Mouse (Mus musculus) heart, embryonic 13.5 days (tissue): ENCODE measurements around the gene Acot2. TPM values are rescaled to one million over a fixed set of nuclear protein-coding genes. Genes with fewer than 3 reads are reported as not detected.
"Not testable (repeated sequence)": the region's sequence is repeated elsewhere in the genome, so short reads cannot be mapped to it uniquely, and the experiment has no call there.

Experiments used
- ATAC-seq: fragments of 200-750 bp; cut with Nextera tagmentation; 2 replicates; pipeline ENCODE4 v1.8.0; 2017; ENCODE audit warnings: moderate TSS enrichment; ENCODE audit not compliant: insufficient number of reproducible peaks, low FRiP score, low TSS enrichment; ENCODE audit errors: extremely low read depth
- H3K27ac ChIP-seq: fragments of 300-500 bp; sonication (generic); replicated peaks from 2 replicates; pipeline ENCODE4 v1.5.1; 2015; ENCODE audit warnings: moderate library complexity, mild to moderate bottlenecking, inconsistent platforms
- H3K27me3 ChIP-seq: fragments of 300-500 bp; sonication (generic); replicated peaks from 2 replicates; pipeline ENCODE4 v1.6.1; 2015; ENCODE audit warnings: mild to moderate bottlenecking, inconsistent platforms
- H3K36me3 ChIP-seq: fragments of 300-500 bp; sonication (generic); 2 replicates; pipeline ENCODE4 v1.6.1; 2015; ENCODE audit warnings: mild to moderate bottlenecking, inconsistent platforms
- H3K4me1 ChIP-seq: fragments of 300-500 bp; sonication (generic); 2 replicates; pipeline ENCODE4 v1.6.1; 2015; ENCODE audit warnings: inconsistent platforms
- H3K4me2 ChIP-seq: fragments of 300-500 bp; sonication (generic); 2 replicates; pipeline ENCODE4 v1.6.1; 2015; ENCODE audit warnings: inconsistent platforms, mild to moderate bottlenecking, moderate library complexity
- H3K4me3 ChIP-seq: fragments of 300-500 bp; sonication (generic); 2 replicates; pipeline ENCODE4 v1.5.1; 2015; ENCODE audit warnings: moderate library complexity, mild to moderate bottlenecking, inconsistent platforms
- H3K9ac ChIP-seq: fragments of 300-500 bp; sonication (generic); 2 replicates; pipeline ENCODE4 v1.6.1; 2015; ENCODE audit warnings: inconsistent platforms, mild to moderate bottlenecking, moderate library complexity
- H3K9me3 ChIP-seq: fragments of 300-500 bp; sonication (generic); 2 replicates; pipeline ENCODE4 v1.6.1; 2016; ENCODE audit warnings: inconsistent platforms
- WGBS: fragments of 180-500 bp; shearing (Covaris S2); methylation state at CpG from one replicate; pipeline ENCODE4 v1.1.7; 2015; ENCODE audit warnings: mixed read lengths; 5-methylcytosine and 5-hydroxymethylcytosine counted together
- polyA plus RNA-seq: library from polyadenylated mRNA; unstranded; fragments of >200 nt; fragmentation: Nextera tagmentation; extraction: Ambion mirVana; gene quantifications from 2 replicates; pipeline ENCODE4 v1.2.1, GENCODE M21; 2015

Gene Acot2
- polyA plus RNA-seq, 1 experiment from 2014 or later, result 55.7 TPM

DNA sequence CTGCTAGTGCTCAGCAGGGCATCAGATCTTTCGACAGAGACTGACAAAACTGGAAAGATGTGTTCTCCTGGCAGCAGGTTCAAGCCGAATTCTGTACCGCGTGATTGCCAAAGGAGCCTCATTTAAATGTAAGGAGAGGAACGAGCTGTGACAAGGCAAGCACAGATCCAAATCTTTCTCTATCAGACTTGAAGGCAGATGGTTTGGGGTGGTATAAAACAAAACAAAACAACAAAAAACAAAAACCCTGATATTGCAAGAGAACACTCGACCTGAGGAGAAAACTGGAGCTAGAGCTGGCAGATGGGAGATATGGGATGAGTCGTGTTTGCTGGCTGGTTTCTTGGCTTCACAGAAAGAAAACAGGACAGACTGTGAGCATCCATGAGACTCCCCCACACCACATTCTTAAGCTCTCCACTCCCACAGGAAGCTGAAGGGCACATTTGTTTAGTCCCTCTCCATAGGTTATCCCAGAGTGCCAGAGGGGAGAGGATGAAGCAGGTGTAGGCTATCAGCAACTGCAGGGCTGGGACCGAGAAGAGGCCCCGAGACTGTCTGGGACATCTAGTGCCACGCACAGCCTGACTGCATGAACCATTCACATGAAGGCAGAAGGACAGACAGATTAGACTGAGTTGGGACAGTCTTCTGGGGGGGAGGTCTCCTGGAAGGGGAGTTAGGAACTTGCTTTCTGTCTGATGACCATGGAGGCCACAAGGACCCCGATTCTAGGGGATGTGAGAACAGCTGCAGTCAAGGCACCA lies 10.9 kb downstream of the Acot2 start:
- Histone ChIP-seq H3K9ac (no peak overlapping the region), H3K36me3 (peaks cover 11% of the 10 kb centered on the region), H3K9me3 (peaks cover 18% of the 10 kb centered on the region), H3K4me2 (no peak overlapping the region), H3K4me3 (no peak overlapping the region), H3K4me1 (peaks cover 29% of the 10 kb centered on the region), H3K27ac (peak overlapping the region; percentile 67), H3K27me3 (no peaks in the 10 kb centered on the region)
- ATAC-seq, result no peak
- 49% methylated on average over 11 of the region's 11 CpGs for WGBS

DNA sequence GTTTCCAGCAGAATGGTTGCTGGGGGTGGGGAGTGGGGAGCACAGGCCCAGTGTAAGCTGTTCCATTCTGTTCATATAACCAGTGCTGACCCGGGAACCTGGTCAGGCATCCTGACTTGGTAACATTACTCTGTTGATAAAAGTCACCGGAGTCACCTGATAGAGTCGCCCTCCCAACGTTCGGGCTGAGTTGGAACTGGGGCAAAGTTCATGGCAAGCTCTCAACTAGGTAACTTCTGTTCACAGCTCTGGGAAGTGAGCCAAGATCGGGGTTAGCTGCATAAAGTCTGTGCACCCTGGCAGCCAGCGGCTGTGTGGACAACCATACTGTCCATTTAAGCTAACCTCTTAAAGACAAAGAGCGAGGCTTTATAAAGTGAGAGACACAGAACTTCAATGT lies 11.6 kb downstream of the Acot2 start:
- WGBS, result 20% methylated on average over 8 of the region's 8 CpGs
- peak overlapping the region; percentile 42 for H3K4me2 ChIP-seq
- H3K9me3 ChIP-seq, result peaks cover 18% of the 10 kb centered on the region
- peak; percentile 61; the same call in 1 of the 2 replicates for ATAC-seq
- H3K27ac ChIP-seq, result peak overlapping the region; percentile 76
- not testable (repeated sequence) for H3K4me3 ChIP-seq, H3K36me3 ChIP-seq, H3K27me3 ChIP-seq, H3K9ac ChIP-seq
- peaks cover 29% of the 10 kb centered on the region for H3K4me1 ChIP-seq

DNA sequence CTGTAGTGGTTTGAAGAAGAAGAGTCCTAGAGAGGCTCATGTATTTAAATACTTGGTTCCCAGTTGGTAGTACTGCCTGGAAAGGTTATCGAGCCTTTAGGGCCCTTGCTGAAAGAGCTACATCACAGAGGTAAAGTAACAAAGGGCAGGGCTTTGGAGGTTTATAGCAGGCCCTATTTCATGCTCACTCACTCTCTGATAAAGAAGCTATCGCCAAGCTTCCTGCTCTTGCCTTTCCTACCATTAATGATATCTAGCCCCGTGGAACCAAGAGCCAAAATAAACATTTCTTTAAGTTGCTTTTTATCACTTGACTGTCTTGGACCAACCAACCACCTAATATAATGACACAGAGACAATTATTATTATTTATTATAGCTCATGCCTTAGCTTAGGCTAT lies 12.8 kb downstream of the Acot2 start:
- H3K9ac ChIP-seq, result no peak overlapping the region
- peaks cover 18% of the 10 kb centered on the region for H3K9me3 ChIP-seq
- 44% methylated on average over 3 of the region's 3 CpGs for WGBS
- ATAC-seq, result no peak
- no peak overlapping the region for H3K4me2 ChIP-seq
- H3K4me3 ChIP-seq, result no peak overlapping the region
- peak overlapping the region; percentile 76 for H3K27ac ChIP-seq
- H3K27me3 ChIP-seq, result no peaks in the 10 kb centered on the region
- peaks cover 29% of the 10 kb centered on the region for H3K4me1 ChIP-seq
- no peaks in the 10 kb centered on the region for H3K36me3 ChIP-seq

DNA sequence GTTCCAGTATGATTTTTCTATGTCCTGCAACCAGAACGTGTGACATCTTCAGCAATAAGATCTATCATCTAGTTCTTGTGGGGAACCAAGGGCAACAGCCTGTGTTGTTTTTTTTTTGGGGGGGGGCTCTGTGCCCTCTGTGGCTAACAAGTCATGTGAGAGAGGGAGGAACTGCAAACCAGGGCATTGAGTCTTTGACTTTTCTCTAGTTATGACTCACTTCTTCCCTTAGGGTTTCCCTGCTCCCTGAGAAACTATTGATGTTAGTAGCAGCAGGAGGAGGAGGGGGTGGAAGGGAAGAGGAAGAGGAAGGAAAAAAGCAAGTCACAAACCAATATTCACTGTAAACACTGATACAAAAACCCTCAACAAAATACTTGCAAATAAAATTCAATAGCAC lies 16.2 kb downstream of the Acot2 start:
- ATAC-seq, result no peak
- H3K27me3 ChIP-seq, result peaks cover 4% of the 10 kb centered on the region; the same call in 1 of the 2 replicates
- H3K9ac ChIP-seq, result no peak overlapping the region
- H3K4me1 ChIP-seq, result peaks cover 26% of the 10 kb centered on the region
- H3K9me3 ChIP-seq, result peaks cover 14% of the 10 kb centered on the region
- H3K27ac ChIP-seq, result no peak overlapping the region
- H3K4me2 ChIP-seq, result no peak overlapping the region
- H3K36me3 ChIP-seq, result no peaks in the 10 kb centered on the region
- WGBS, result 80% methylated on average over 1 of the region's 1 CpGs
- no peak overlapping the region for H3K4me3 ChIP-seq

DNA sequence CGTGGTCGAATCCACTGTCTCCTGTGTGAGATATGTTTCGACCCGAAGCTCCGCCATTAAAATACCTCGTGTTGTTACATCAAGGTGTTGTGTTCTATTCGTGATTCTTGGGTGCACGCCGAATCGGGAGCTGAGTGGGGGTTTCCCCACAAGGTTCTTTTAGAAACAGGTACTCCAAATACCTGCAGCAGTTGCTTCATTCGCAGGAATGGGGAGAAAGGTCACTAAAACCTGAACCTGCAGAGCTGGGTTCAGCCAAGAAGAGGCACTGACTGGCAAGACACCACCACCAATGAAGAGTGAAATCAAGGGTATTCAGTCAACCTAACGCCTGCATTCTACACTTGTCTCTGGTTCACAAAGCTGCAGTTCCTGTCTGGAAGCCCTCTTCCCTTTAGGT lies 20.6 kb downstream of the Acot2 start:
- no peak overlapping the region for H3K27ac ChIP-seq
- 84% methylated on average over 12 of the region's 12 CpGs for WGBS
- H3K27me3 ChIP-seq, result peaks cover 4% of the 10 kb centered on the region; the same call in 1 of the 2 replicates
- 0 out of 2 replicates have a peak overlapping the region, but pooled peaks have one; percentile 71 for H3K4me2 ChIP-seq
- peaks cover 26% of the 10 kb centered on the region for H3K4me1 ChIP-seq
- no peaks in the 10 kb centered on the region for H3K9me3 ChIP-seq
- no peak overlapping the region for H3K4me3 ChIP-seq
- no peaks in the 10 kb centered on the region for H3K36me3 ChIP-seq
- ATAC-seq, result no peak
- 0 out of 2 replicates have a peak overlapping the region, but pooled peaks have one; percentile 80 for H3K9ac ChIP-seq

DNA sequence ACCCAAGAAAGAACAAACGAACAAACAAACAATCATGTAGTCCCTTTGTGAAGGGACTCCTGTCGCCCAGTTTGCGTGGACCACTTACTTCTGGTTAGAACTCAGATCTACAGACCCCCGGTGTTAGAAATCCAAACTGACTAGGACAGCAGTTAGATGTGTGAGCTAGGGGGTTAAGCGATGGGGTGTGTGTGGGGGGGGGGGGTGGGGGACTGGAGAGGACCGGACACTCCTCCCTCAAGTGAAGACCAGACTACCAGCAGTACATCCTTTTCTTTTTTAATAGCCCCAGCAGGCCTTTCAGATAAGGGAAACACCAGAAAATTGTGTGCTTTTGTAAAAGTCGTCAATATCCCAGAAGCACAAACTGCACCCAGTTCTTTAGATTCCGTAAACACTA lies 21.1 kb downstream of the Acot2 start:
- H3K4me3 ChIP-seq, result peak overlapping the region; percentile 57
- peaks cover 4% of the 10 kb centered on the region; the same call in 1 of the 2 replicates for H3K27me3 ChIP-seq
- H3K9me3 ChIP-seq, result no peaks in the 10 kb centered on the region
- H3K4me1 ChIP-seq, result peaks cover 26% of the 10 kb centered on the region
- no peak for ATAC-seq
- WGBS, result 56% methylated on average over 8 of the region's 8 CpGs
- no peaks in the 10 kb centered on the region for H3K36me3 ChIP-seq
- H3K9ac ChIP-seq, result peak overlapping the region; percentile 80
- H3K4me2 ChIP-seq, result peak overlapping the region; percentile 71
- H3K27ac ChIP-seq, result peak overlapping the region; percentile 67

DNA sequence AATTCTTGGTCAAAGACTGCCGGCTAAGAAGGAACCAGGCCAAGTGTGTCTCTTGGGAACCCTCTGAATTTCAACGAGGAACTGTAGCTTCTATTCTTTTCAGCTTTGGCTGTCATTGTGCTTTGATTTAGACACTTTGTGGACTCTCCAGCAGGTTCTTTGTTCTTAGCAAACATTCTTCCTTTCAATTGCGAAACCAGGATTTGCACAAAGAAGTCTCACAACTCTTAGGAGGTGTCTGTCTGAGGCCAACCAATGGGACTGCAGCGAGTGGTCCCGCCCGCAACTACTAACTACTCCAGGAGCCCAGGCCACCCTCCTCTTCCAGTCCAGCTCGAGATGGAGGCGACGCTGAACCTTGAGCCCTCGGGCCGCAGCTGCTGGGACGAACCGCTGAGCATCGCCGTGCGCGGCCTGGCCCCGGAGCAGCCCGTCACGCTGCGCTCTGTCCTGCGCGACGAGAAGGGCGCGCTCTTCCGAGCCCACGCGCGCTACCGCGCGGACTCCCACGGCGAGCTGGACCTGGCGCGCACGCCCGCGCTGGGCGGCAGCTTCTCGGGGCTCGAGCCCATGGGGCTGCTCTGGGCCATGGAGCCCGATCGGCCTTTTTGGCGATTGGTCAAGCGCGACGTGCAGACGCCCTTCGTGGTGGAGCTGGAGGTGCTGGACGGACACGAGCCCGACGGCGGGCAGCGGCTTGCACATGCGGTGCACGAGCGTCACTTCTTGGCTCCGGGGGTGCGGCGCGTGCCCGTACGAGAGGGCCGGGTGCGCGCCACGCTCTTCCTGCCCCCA lies 21.7 kb downstream of the Acot2 start, which contains the start of gene Acot1:
TSS of gene Acot1 (plus strand) at position 320 of the 795 bp plus-strand sequence.
- H3K9ac ChIP-seq, result peak within 1 kb of the TSS; percentile 80
- peak within 1 kb of the TSS; percentile 71 for H3K4me2 ChIP-seq
- not testable (repeated sequence) for H3K9me3 ChIP-seq, H3K27me3 ChIP-seq, H3K36me3 ChIP-seq
- 3% methylated on average over 59 of the region's 70 CpGs for WGBS
- peak within 1 kb of the TSS; percentile 67 for H3K27ac ChIP-seq
- ATAC-seq, result peak; percentile 80
- peak within 1 kb of the TSS; percentile 57 for H3K4me3 ChIP-seq
- H3K4me1 ChIP-seq, result peaks cover 26% of the 10 kb centered on the region

DNA sequence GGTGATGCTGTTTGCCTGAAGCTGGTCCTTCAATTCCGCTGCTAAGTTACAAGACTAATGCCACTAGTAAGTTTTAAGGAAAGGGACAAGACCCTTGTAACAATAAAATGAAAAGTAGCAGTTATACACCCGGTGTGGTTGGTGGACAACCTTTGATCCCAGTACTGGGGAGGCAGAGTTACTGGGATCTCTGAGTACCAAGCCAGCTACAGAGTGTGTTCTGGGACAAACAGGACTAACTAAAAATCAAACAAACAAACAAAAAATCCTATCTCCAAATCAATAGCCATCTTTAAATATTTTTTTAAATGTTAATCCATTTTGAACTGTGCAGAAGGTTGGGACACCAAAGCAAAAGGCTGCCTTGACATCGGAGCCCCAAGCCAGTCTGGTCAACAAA lies 22.5 kb downstream of the Acot2 start:
- peaks cover 26% of the 10 kb centered on the region for H3K4me1 ChIP-seq
- no peak for ATAC-seq
- peaks cover 4% of the 10 kb centered on the region for H3K36me3 ChIP-seq
- H3K27me3 ChIP-seq, result peaks cover 4% of the 10 kb centered on the region; the same call in 1 of the 2 replicates
- H3K27ac ChIP-seq, result no peak overlapping the region
- 76% methylated on average over 3 of the region's 3 CpGs for WGBS
- H3K4me2 ChIP-seq, result peak overlapping the region; percentile 71
- peak overlapping the region; percentile 57 for H3K4me3 ChIP-seq
- H3K9me3 ChIP-seq, result no peaks in the 10 kb centered on the region
- peak overlapping the region; percentile 80 for H3K9ac ChIP-seq

DNA sequence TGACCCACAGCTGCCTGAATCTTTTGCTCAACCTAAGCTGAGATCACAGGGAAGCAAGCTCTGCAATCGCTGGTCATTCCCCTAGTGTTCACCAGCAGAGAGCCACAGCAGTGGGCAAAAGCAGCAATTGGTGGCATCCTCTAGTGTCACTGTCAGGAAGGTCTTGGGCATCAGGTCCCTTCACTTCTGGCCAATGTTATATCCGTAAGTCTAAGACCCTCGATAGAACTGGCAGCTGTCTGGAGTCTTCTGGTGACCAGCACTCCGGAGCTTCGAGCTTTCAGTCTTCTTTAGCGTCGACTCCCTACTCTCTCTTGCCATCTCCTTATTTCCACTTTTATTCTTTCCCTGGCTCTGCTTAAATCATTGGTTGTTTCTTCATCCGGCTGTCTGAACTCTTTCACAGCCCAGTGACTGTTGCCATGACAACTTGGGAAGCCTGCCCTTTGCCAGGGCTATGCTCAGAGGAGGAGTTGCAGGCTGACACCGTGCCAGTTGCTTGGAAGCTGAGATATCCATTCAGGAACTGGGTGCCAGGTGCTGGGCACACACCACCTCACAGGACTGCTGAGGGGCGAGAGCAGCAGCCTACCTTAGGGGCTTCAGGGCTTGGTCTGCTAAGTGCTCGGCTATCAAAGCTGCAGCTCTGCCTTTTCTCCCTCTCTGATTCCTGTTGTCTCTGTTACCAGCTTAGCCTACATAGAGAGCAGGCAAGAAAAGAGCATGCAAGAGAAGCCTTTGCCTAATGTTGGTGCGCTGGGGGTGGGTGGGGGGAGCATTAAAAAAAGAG lies 23.8 kb downstream of the Acot2 start:
- WGBS, result 56% methylated on average over 12 of the region's 12 CpGs
- H3K27ac ChIP-seq, result no peak overlapping the region

DNA sequence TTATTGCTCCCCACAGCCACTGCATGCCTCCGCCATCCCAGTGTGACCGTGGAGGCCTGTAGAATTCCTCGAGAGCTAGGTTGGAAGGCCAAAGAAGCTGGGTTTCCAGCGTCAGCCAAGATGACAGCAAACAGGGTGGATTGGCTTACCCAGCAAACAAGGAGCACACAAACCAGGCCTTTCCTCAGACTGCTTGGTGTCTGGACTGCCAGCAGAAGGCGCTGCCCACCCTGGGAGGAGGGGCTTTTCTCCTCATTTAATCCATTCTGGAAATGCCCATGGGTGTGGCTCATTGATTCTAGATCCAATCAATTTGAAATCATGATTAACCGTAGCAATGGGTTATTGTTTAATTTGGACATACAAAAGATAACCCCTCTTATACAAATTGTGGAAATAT lies 25.5 kb downstream of the Acot2 start:
- Histone ChIP-seq H3K4me3 (no peak overlapping the region), H3K36me3 (peaks cover 14% of the 10 kb centered on the region), H3K9ac (no peak overlapping the region), H3K4me1 (peaks cover 26% of the 10 kb centered on the region), H3K27me3 (peaks cover 4% of the 10 kb centered on the region; the same call in 1 of the 2 replicates), H3K4me2 (no peak overlapping the region), H3K9me3 (no peaks in the 10 kb centered on the region), H3K27ac (no peak overlapping the region)
- 66% methylated on average over 6 of the region's 6 CpGs for WGBS
- no peak for ATAC-seq

More for the DNA sequence above, 23.8 kb downstream of the Acot2 start:
- ATAC-seq, result no peak
- peaks cover 26% of the 10 kb centered on the region for H3K4me1 ChIP-seq
- H3K36me3 ChIP-seq, result peaks cover 10% of the 10 kb centered on the region
- H3K9ac ChIP-seq, result no peak overlapping the region
- H3K9me3 ChIP-seq, result no peaks in the 10 kb centered on the region
- peak overlapping the region; percentile 71 for H3K4me2 ChIP-seq
- peak overlapping the region; percentile 57 for H3K4me3 ChIP-seq
- H3K27me3 ChIP-seq, result peaks cover 4% of the 10 kb centered on the region; the same call in 1 of the 2 replicates

DNA sequence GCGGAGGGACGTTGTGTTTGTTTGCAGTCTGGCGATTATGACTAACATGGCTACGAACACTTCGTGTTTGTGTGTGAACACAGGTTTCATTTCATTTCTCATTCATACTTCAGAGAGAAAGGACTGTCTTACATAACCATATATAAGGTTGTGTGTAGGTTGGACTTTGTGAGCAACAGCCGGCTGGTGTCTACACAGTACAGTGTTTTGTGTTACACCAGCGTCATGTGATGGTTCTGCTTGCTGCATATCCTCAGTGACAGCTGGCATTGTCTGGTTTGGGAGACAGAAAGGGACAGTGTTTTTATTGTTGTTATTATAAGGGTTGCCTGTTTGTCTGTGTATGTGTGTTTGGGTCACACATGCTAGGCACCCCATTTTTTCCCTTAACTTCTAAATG lies 26.0 kb downstream of the Acot2 start:
- Histone ChIP-seq H3K4me1 (peaks cover 21% of the 10 kb centered on the region), H3K4me2 (no peak overlapping the region), H3K9ac (no peak overlapping the region), H3K9me3 (no peaks in the 10 kb centered on the region), H3K27me3 (no peaks in the 10 kb centered on the region), H3K36me3 (peaks cover 14% of the 10 kb centered on the region), H3K4me3 (no peak overlapping the region), H3K27ac (no peak overlapping the region)
- 88% methylated on average over 7 of the region's 7 CpGs for WGBS
- ATAC-seq, result no peak
